Mouse (Mus musculus): ENCODE measurements around the gene Rnf126. TPM values are rescaled to one million over a fixed set of nuclear protein-coding genes. Genes with fewer than 3 reads are reported as not detected.

Gene Rnf126
- polyA plus RNA-seq (2014; fragmentation: Nextera tagmentation; extraction: Ambion mirVana), result 54.4 and 62.5 TPM in 2 replicates

- Histone ChIP-seq H3K4me3 (ENCODE audit: control insufficient read depth in 1 of 2, insufficient read depth in 1 of 2, low read depth in 1 of 2, low read length in 2 of 2) (peak within 1 kb of the TSS; percentile 90 to 93), H3K9me3 (ENCODE audit: control insufficient read depth, low read length) (no peaks in the 10 kb centered on the region), H3K27me3 (ENCODE audit: control insufficient read depth, insufficient read depth, low read length) (no peaks in the 10 kb centered on the region), H3K4me2 (ENCODE audit: low read length) (peak within 1 kb of the TSS; percentile 75), H3K4me1 (ENCODE audit: control insufficient read depth in 2 of 2, insufficient read depth in 2 of 2, low read length in 2 of 2) (peaks cover 30 to 46% of the 10 kb centered on the region in 2 experiments), H3K36me3 (ENCODE audit: control insufficient read depth, insufficient read depth, low read length) (peaks cover 11% of the 10 kb centered on the region), H3K9ac (ENCODE audit: low read length) (peak within 1 kb of the TSS; percentile 98), H3K27ac (replicated peaks in 1 of 2; ENCODE audit: control insufficient read depth in 1 of 2, insufficient read depth in 1 of 2, low read depth in 2 of 2, low read length in 2 of 2) (peak within 1 kb of the TSS; percentile 83 to 92)
- WGBS, result under 1% methylated on average over 97 of the region's 101 CpGs
- peak; percentile 91 for ATAC-seq (ENCODE audit: insufficient number of reproducible peaks, insufficient read depth, low FRiP score, low read depth)
These were observed at the start of gene Rnf126 for GRCm38 (mm10) chr10:79766508-79767325. Gene Rnf126, minus strand, starts transcription at chr10:79766952.

GRCm38 (mm10) chr10:79815671-79816494 is 49.1 kb upstream of the Rnf126 start:
- Histone ChIP-seq H3K9ac (ENCODE audit: low read length) (no peak overlapping the region), H3K27me3 (ENCODE audit: control insufficient read depth, insufficient read depth, low read length) (no peaks in the 10 kb centered on the region), H3K27ac (replicated peaks in 1 of 2; ENCODE audit: control insufficient read depth in 1 of 2, insufficient read depth in 1 of 2, low read depth in 2 of 2, low read length in 2 of 2) (no peak overlapping the region), H3K9me3 (ENCODE audit: control insufficient read depth, low read length) (no peaks in the 10 kb centered on the region), H3K4me3 (ENCODE audit: control insufficient read depth in 1 of 2, insufficient read depth in 1 of 2, low read depth in 1 of 2, low read length in 2 of 2) (no peak overlapping the region), H3K4me1 (ENCODE audit: control insufficient read depth in 2 of 2, insufficient read depth in 2 of 2, low read length in 2 of 2) (no peaks in the 10 kb centered on the region), H3K4me2 (ENCODE audit: low read length) (no peak overlapping the region), H3K36me3 (ENCODE audit: control insufficient read depth, insufficient read depth, low read length) (peaks cover 48% of the 10 kb centered on the region)
- WGBS, result 82% methylated on average over 12 of the region's 12 CpGs
- ATAC-seq (ENCODE audit: insufficient number of reproducible peaks, insufficient read depth, low FRiP score, low read depth), result no peak

GRCm38 (mm10) chr10:79814271-79814842 is 47.6 kb upstream of the Rnf126 start:
- Histone ChIP-seq H3K4me3 (ENCODE audit: control insufficient read depth in 1 of 2, insufficient read depth in 1 of 2, low read depth in 1 of 2, low read length in 2 of 2) (no peak overlapping the region), H3K36me3 (ENCODE audit: control insufficient read depth, insufficient read depth, low read length) (peaks cover 45% of the 10 kb centered on the region), H3K4me2 (ENCODE audit: low read length) (no peak overlapping the region), H3K9ac (ENCODE audit: low read length) (no peak overlapping the region), H3K27ac (replicated peaks in 1 of 2; ENCODE audit: control insufficient read depth in 1 of 2, insufficient read depth in 1 of 2, low read depth in 2 of 2, low read length in 2 of 2) (no peak overlapping the region), H3K4me1 (ENCODE audit: control insufficient read depth in 2 of 2, insufficient read depth in 2 of 2, low read length in 2 of 2) (no peaks in the 10 kb centered on the region), H3K9me3 (ENCODE audit: control insufficient read depth, low read length) (no peaks in the 10 kb centered on the region), H3K27me3 (ENCODE audit: control insufficient read depth, insufficient read depth, low read length) (no peaks in the 10 kb centered on the region)
- 77% methylated on average over 5 of the region's 5 CpGs for whole genome bisulfite sequencing
- ATAC-seq (ENCODE audit: insufficient number of reproducible peaks, insufficient read depth, low FRiP score, low read depth), result no peak

- no peak overlapping the region for H3K27ac ChIP-seq (replicated peaks in 1 of 2; ENCODE audit: control insufficient read depth in 1 of 2, insufficient read depth in 1 of 2, low read depth in 2 of 2, low read length in 2 of 2)
- 22% methylated on average over 15 of the region's 15 CpGs for WGBS
- H3K36me3 ChIP-seq (ENCODE audit: control insufficient read depth, insufficient read depth, low read length), result peaks cover 50% of the 10 kb centered on the region
- H3K9ac ChIP-seq (ENCODE audit: low read length), result no peak overlapping the region
- ATAC-seq (ENCODE audit: insufficient number of reproducible peaks, insufficient read depth, low FRiP score, low read depth), result no peak; the same call in 1 of the 2 replicates
- no peak overlapping the region for H3K4me2 ChIP-seq (ENCODE audit: low read length)
- no peaks in the 10 kb centered on the region for H3K9me3 ChIP-seq (ENCODE audit: control insufficient read depth, low read length)
- no peaks in the 10 kb centered on the region for H3K4me1 ChIP-seq (ENCODE audit: control insufficient read depth in 2 of 2, insufficient read depth in 2 of 2, low read length in 2 of 2)
- no peaks in the 10 kb centered on the region for H3K27me3 ChIP-seq (ENCODE audit: control insufficient read depth, insufficient read depth, low read length)
- no peak overlapping the region for H3K4me3 ChIP-seq (ENCODE audit: control insufficient read depth in 1 of 2, insufficient read depth in 1 of 2, low read depth in 1 of 2, low read length in 2 of 2)
These were observed 45.2 kb upstream of the Rnf126 start for GRCm38 (mm10) chr10:79811736-79812637.

GRCm38 (mm10) chr10:79808728-79809127 is 42.0 kb upstream of the Rnf126 start:
- 64% methylated on average over 11 of the region's 11 CpGs for WGBS
- peak overlapping the region; percentile 69 to 75; a peak in 2 of 4 replicates for H3K27ac ChIP-seq (replicated peaks in 1 of 2; ENCODE audit: control insufficient read depth in 1 of 2, insufficient read depth in 1 of 2, low read depth in 2 of 2, low read length in 2 of 2)
- H3K36me3 ChIP-seq (ENCODE audit: control insufficient read depth, insufficient read depth, low read length), result peaks cover 32% of the 10 kb centered on the region
- peak overlapping the region; percentile 28 for H3K4me2 ChIP-seq (ENCODE audit: low read length)
- no peak overlapping the region; the same call in 1 of the 2 replicates for H3K9ac ChIP-seq (ENCODE audit: low read length)
- no peak for ATAC-seq (ENCODE audit: insufficient number of reproducible peaks, insufficient read depth, low FRiP score, low read depth)
- no peak overlapping the region; a peak in 1 of 4 replicates for H3K4me3 ChIP-seq (ENCODE audit: control insufficient read depth in 1 of 2, insufficient read depth in 1 of 2, low read depth in 1 of 2, low read length in 2 of 2)
- H3K27me3 ChIP-seq (ENCODE audit: control insufficient read depth, insufficient read depth, low read length), result no peaks in the 10 kb centered on the region
- no peaks in the 10 kb centered on the region for H3K9me3 ChIP-seq (ENCODE audit: control insufficient read depth, low read length)
- H3K4me1 ChIP-seq (ENCODE audit: control insufficient read depth in 2 of 2, insufficient read depth in 2 of 2, low read length in 2 of 2), result peaks cover 6 to 7% of the 10 kb centered on the region in 2 experiments; a peak in 3 of 4 replicates

- Histone ChIP-seq H3K4me3 (ENCODE audit: control insufficient read depth in 1 of 2, insufficient read depth in 1 of 2, low read depth in 1 of 2, low read length in 2 of 2) (peak overlapping the region in 1 of 2 experiments; percentile 20; a peak in 2 of 4 replicates), H3K9me3 (ENCODE audit: control insufficient read depth, low read length) (no peaks in the 10 kb centered on the region), H3K36me3 (ENCODE audit: control insufficient read depth, insufficient read depth, low read length) (peaks cover 30% of the 10 kb centered on the region), H3K9ac (ENCODE audit: low read length) (0 out of 2 replicates have a peak overlapping the region, but pooled peaks have one; percentile 2), H3K27ac (replicated peaks in 1 of 2; ENCODE audit: control insufficient read depth in 1 of 2, insufficient read depth in 1 of 2, low read depth in 2 of 2, low read length in 2 of 2) (peak overlapping the region; percentile 69 to 75), H3K4me2 (ENCODE audit: low read length) (peak overlapping the region; percentile 47), H3K27me3 (ENCODE audit: control insufficient read depth, insufficient read depth, low read length) (no peaks in the 10 kb centered on the region), H3K4me1 (ENCODE audit: control insufficient read depth in 2 of 2, insufficient read depth in 2 of 2, low read length in 2 of 2) (peaks cover 14 to 15% of the 10 kb centered on the region in 2 experiments)
- ATAC-seq (ENCODE audit: insufficient number of reproducible peaks, insufficient read depth, low FRiP score, low read depth), result 0 out of 2 replicates have a peak, but pooled peaks have one; percentile 8
- 67% methylated on average over 11 of the region's 11 CpGs for WGBS
These were observed 41.1 kb upstream of the Rnf126 start for GRCm38 (mm10) chr10:79807826-79808225.

Measured in heart, embryonic 14.5 days (tissue).